Mouse (Mus musculus) ES-E14 (cell line): ENCODE measurements around the gene Fuca1. TPM values are rescaled to one million over a fixed set of nuclear protein-coding genes. Genes with fewer than 3 reads are reported as not detected.

Experiments used
- DNase-seq: peaks from one replicate; pipeline ENCODE4 v3.0.0-alpha.2; 2013; ENCODE audit warnings: low read depth, low spot score
- H3K27ac ChIP-seq: 2 replicates; pipeline ENCODE4 v1.5.1; 2012; ENCODE audit warnings: low read depth, mild to moderate bottlenecking, low read length, moderate library complexity, mixed read lengths; ENCODE audit not compliant: poor library complexity, insufficient read depth, severe bottlenecking
- H3K36me3 ChIP-seq: 2 replicates; pipeline ENCODE4 v1.6.1; 2012; ENCODE audit warnings: mild to moderate bottlenecking, low read length, moderate library complexity, mixed read lengths; ENCODE audit not compliant: control insufficient read depth, poor library complexity, insufficient read depth, severe bottlenecking
- H3K4me1 ChIP-seq, 2 experiments: fragments of 150-350 bp in 1 of 2; sonication (generic) in 1 of 2; 2 replicates each; pipeline ENCODE4 v1.6.1; 2012; ENCODE audit warnings: low read length in 2 of 2, mild to moderate bottlenecking in 1 of 2, mixed read lengths in 1 of 2; ENCODE audit not compliant: control insufficient read depth in 2 of 2, insufficient read depth in 2 of 2, poor library complexity in 1 of 2
- H3K4me3 ChIP-seq, 2 experiments: fragments of 150-350 bp in 1 of 2; sonication (generic) in 1 of 2; 2 replicates each; pipeline ENCODE4 v1.5.1; 2012; ENCODE audit warnings: low read length in 2 of 2, low read depth in 1 of 2, mild to moderate bottlenecking in 1 of 2, mixed read lengths in 1 of 2; ENCODE audit not compliant: insufficient read depth in 1 of 2, poor library complexity in 1 of 2, severe bottlenecking in 1 of 2
- H3K9ac ChIP-seq: 2 replicates; pipeline ENCODE4 v1.6.1; 2012; ENCODE audit warnings: low read depth, mild to moderate bottlenecking, low read length, mixed read lengths; ENCODE audit not compliant: poor library complexity, insufficient read depth, severe bottlenecking
- H3K9me3 ChIP-seq: fragments of 150-350 bp; sonication (generic); 2 replicates; pipeline ENCODE4 v1.6.1; 2012; ENCODE audit warnings: low read depth, mild to moderate bottlenecking, low read length; ENCODE audit not compliant: control insufficient read depth, insufficient read depth
- CHD2 ChIP-seq: IDR thresholded peaks from 2 replicates; pipeline ENCODE4 v1.6.1; 2014; ENCODE audit warnings: mild to moderate bottlenecking, low read depth, low read length, inconsistent platforms
- HCFC1 ChIP-seq: IDR thresholded peaks from 2 replicates; pipeline ENCODE4 v1.6.1; 2012; ENCODE audit warnings: low read length, inconsistent platforms, borderline replicate concordance; ENCODE audit not compliant: insufficient read depth
- MAFK ChIP-seq: IDR thresholded peaks from 2 replicates; pipeline ENCODE4 v1.6.1; 2014; ENCODE audit warnings: mild to moderate bottlenecking, low read depth, low read length, inconsistent platforms; ENCODE audit not compliant: insufficient read depth
- ZC3H11A ChIP-seq: IDR thresholded peaks from 2 replicates; pipeline ENCODE4 v1.6.1; 2012; ENCODE audit warnings: low read depth, mild to moderate bottlenecking, inconsistent platforms, low read length, borderline replicate concordance
- ZNF384 ChIP-seq: IDR thresholded peaks from 2 replicates; pipeline ENCODE4 v1.6.1; 2012; ENCODE audit warnings: low read depth, low read length, inconsistent platforms
- in situ Hi-C, 2 experiments: fragments of 600-800 bp; cut with MboI; formaldehyde crosslinking; loops; one replicate each; pipeline ENCODE4 v1.15.1; 2025; ENCODE audit warnings: low sequenced_read_pairs in 2 of 2, inconsistent platforms in 1 of 2; ENCODE audit not compliant: unreplicated experiment in 2 of 2
- total RNA-seq: library from RNA; depleted of rRNA; stranded (reverse); fragments of 300-350 nt; gene quantifications from 2 replicates; pipeline ENCODE4 v1.2.3, GENCODE M21; 2012

Fuca1 gene
- total RNA-seq, 1 experiment, result 69.8 TPM

DNA sequence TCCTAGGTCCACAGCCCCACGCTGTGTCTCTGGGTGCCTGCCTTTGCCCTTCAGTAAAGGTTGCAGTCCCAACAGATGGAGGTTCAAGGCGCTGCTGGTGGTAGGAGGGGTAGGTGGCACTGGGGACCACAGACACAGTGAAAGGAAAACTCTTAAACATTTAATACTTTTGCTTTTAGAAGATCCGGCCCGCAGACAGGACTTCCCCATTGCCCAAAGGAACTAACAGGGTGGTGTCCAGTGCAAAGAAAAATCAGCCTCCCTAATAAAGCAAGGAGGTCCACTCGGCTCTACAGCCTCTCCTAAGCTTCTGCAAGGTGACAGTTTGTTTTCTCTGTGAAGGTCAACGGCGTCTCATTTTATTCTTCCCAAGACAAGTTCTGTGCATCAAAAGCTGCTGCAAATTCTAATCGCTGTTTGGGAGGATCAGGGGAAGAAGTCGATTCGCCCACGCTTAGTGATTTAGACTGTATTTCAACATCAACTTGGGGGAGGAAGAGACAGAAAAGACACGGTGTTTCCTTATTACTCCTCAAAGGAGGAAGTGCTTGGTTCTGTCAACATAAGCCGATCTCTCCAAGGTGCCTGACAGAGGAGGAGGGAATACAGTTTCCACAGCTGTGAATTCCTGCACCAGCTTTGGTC, 1.8 kb upstream of the Fuca1 start:
- in situ Hi-C loops, result no loop called here
- no peak for DNase-seq
- H3K27ac ChIP-seq, result no peak overlapping the region
- H3K36me3 ChIP-seq, result peaks cover 5% of the 10 kb centered on the region; the same call in 1 of the 2 replicates
- H3K9me3 ChIP-seq, result no peaks in the 10 kb centered on the region
- no peak overlapping the region for H3K4me3 ChIP-seq
- peaks cover 2 to 3% of the 10 kb centered on the region in 2 experiments; a peak in 2 of 4 replicates for H3K4me1 ChIP-seq
- TF ChIP-seq CHD2, result no peak
- no peak for TF ChIP-seq HCFC1
- no peak for TF ChIP-seq MAFK
- TF ChIP-seq ZC3H11A, result no peak
- no peak for TF ChIP-seq ZNF384
- H3K9ac ChIP-seq, result no peak overlapping the region

DNA sequence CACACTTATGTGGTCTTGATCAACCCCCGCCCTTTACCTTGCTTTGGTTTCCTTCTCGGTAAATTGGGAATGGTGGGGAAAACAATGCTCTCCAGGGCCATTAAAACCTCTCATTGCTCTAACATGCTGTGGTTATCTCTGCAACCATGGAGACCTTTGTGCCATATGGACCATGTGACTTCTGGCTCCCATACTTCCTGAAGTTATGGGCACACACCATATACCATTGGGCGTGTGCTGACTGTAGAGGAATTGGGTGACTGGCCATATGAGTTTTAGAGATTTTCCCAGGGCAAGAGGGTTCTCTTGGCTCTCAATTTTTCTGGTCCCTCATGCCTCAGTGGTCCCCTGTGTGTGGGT, 1.3 kb upstream of the Fuca1 start:
- H3K36me3 ChIP-seq, result peaks cover 7% of the 10 kb centered on the region; the same call in 1 of the 2 replicates
- in situ Hi-C loops, result no loop called here
- H3K9me3 ChIP-seq, result no peaks in the 10 kb centered on the region
- H3K4me1 ChIP-seq, result peaks cover 2 to 3% of the 10 kb centered on the region in 2 experiments; a peak in 2 of 4 replicates
- no peak for DNase-seq
- no peak overlapping the region for H3K27ac ChIP-seq
- no peak overlapping the region for H3K4me3 ChIP-seq
- no peak overlapping the region for H3K9ac ChIP-seq
- TF ChIP-seq ZC3H11A (no peak), ZNF384 (no peak), CHD2 (no peak), MAFK (no peak), HCFC1 (no peak)

DNA sequence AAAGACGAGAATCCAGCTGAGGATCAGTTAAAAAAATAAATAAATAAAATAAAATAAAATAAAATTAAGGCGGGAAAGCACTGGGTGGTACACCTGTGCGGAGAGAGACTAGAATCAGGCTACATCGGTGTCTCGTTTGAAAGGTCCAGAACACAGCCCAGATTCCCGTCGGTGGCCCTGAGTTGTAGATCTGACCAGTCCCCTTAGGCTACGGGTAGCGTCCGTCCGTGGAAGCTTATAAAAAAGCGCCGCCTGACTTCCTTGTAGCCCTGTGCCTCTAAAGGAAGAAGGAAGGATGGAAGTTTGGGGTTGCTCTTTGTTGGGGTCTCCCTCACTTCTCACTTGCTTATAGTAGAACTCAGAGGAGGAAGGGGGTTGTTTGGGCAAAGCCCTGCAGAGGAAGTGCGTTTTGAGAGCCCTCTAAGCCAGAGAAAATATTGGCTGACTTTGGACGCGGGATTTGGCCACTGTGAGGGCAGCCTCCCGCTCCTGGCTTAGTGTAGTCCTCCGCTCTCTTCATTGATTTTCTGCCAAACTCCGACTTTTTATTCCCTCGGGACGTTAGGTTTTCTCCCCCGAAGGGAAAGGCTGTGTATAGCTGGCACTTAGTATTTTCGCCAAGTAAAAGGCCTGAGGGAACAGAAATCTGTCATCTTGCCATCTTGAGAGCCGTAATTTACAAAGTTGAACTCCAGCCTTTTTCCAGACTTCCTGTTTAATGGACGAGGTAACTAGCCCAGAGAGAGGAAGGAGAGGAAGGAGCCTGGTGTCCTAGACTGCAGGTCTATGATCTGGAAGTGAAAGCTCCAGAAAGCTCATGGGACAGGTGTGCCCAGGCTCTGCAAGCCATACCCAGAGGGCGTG, 954 bp downstream of the Fuca1 start:
- in situ Hi-C loops, result no loop called here
- TF ChIP-seq HCFC1 (no peak), CHD2 (no peak), MAFK (no peak), ZC3H11A (no peak), ZNF384 (no peak)
- Histone ChIP-seq H3K9ac (peak overlapping the region; percentile 86), H3K36me3 (peaks cover 7% of the 10 kb centered on the region; the same call in 1 of the 2 replicates), H3K9me3 (no peaks in the 10 kb centered on the region), H3K4me3 (peak overlapping the region; percentile 93 to 98), H3K4me1 (peaks cover 2 to 8% of the 10 kb centered on the region in 2 experiments), H3K27ac (no peak overlapping the region)
- DNase-seq, result no peak

DNA sequence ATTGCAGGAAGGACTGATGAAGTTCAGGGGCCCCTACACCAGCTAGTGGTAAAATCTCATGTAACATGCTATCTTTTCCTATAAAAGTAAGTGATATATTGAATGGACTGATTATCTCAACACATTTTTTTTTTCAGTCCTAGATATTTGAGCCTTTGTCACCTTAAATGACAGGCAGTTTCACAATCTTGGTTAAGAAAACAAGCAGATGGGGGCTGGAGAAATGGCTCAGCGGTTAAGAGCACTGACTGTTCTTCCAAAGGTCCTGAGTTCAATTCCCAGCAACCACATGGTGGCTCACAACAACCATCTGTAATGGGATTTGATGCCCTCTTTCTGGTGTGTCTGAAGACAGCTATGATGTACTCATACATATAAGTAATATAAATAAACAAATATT, 1.7 kb downstream of the Fuca1 start:
- no peak for TF ChIP-seq HCFC1
- TF ChIP-seq MAFK, result no peak
- TF ChIP-seq CHD2, result no peak
- no peak for TF ChIP-seq ZNF384
- no peak for TF ChIP-seq ZC3H11A
- no peaks in the 10 kb centered on the region for H3K9me3 ChIP-seq
- DNase-seq, result no peak
- H3K36me3 ChIP-seq, result peaks cover 7% of the 10 kb centered on the region; the same call in 1 of the 2 replicates
- no peak overlapping the region for H3K4me3 ChIP-seq
- in situ Hi-C loops, result no loop called here
- no peak overlapping the region for H3K9ac ChIP-seq
- H3K27ac ChIP-seq, result no peak overlapping the region
- H3K4me1 ChIP-seq, result peaks cover 4 to 10% of the 10 kb centered on the region in 2 experiments
